19 mouse cellular contexts compared by ENCODE assay signal in the genomic region with DNA sequence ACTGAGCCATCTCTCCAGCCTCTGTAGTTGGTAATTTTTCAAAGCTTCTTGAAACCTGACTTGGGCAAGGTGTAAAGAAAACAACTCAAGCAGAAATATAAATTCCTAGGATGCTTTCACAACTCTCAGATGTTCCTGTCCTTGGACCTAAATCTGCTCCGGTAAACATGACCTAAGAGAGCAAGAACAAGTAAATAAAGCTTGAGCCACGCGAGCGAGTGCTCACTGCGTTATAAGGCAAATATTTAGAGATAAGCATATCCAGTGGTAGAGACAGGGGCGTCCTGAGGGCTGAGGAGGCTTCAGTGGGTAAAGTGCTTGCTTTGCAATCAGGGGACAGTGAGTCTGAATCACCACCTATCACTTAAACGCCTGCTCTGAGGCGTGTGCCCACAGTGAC. TPM values are rescaled to one million over a fixed set of nuclear protein-coding genes. Genes with fewer than 3 reads are reported as not detected.
"Had no signal": no experiment of that assay in that cellular context is flagged by ENCODE, and none has a peak within 500 bp of the region (broad histone marks: within the 10 kb centered on the region; RNA-seq: fewer than 3 reads in every experiment).

No protein-coding gene starts in this region.

- H3K27ac ChIP-seq: limb, embryonic 13.5 days; limb, embryonic 15.5 days; midbrain, embryonic 10.5 days; midbrain, embryonic 12.5 days; neural tube, embryonic 12.5 days had no signal

- DNase-seq: lung, adult 18-20 months; lung, embryonic 14.5 days; lung, postnatal 14 days; lung, postnatal 4 days; midbrain, embryonic 14.5 days; right cerebral cortex, postnatal 25 days; right cerebral cortex, postnatal 4 days; spleen, adult 18-20 months; thymus, adult 18-20 months; thymus, postnatal 14 days; thymus, postnatal 36 days had no signal

- H3K27me3 ChIP-seq: limb, embryonic 13.5 days; limb, embryonic 15.5 days; midbrain, embryonic 12.5 days; neural tube, embryonic 12.5 days had no signal

- H3K4me2 ChIP-seq: limb, embryonic 13.5 days; limb, embryonic 15.5 days; lung, embryonic 14.5 days; midbrain, embryonic 12.5 days; neural tube, embryonic 12.5 days had no signal

- H3K4me1 ChIP-seq: limb, embryonic 13.5 days; limb, embryonic 15.5 days; midbrain, embryonic 10.5 days; midbrain, embryonic 12.5 days; neural tube, embryonic 12.5 days had no signal

- H3K9me3 ChIP-seq: limb, embryonic 13.5 days; limb, embryonic 15.5 days; midbrain, embryonic 10.5 days; midbrain, embryonic 12.5 days; neural tube, embryonic 12.5 days had no signal

- H3K4me3 ChIP-seq: limb, embryonic 13.5 days; limb, embryonic 15.5 days; midbrain, embryonic 10.5 days; midbrain, embryonic 12.5 days; neural tube, embryonic 12.5 days had no signal

- H3K9ac ChIP-seq: limb, embryonic 13.5 days; limb, embryonic 15.5 days; lung, embryonic 14.5 days; midbrain, embryonic 12.5 days; neural tube, embryonic 12.5 days had no signal

- ATAC-seq: midbrain, embryonic 16.5 days had no signal

RNA-seq across cellular contexts. Expression of a gene that starts 54.4 kb away (rescaled TPM):
- total RNA-seq: megakaryocyte, adult 5-6 weeks; neutrophil, adult 5-6 weeks had no signal
